Mouse (Mus musculus): ENCODE results near the gene 1500015O10Rik. TPM values are rescaled to one million over a fixed set of nuclear protein-coding genes. Genes with fewer than 3 reads are reported as not detected.

1500015O10Rik gene
- polyA plus RNA-seq (2015; fragmentation: Nextera tagmentation; extraction: Ambion mirVana), result 0.41 and 0.77 TPM in 2 replicates

DNA sequence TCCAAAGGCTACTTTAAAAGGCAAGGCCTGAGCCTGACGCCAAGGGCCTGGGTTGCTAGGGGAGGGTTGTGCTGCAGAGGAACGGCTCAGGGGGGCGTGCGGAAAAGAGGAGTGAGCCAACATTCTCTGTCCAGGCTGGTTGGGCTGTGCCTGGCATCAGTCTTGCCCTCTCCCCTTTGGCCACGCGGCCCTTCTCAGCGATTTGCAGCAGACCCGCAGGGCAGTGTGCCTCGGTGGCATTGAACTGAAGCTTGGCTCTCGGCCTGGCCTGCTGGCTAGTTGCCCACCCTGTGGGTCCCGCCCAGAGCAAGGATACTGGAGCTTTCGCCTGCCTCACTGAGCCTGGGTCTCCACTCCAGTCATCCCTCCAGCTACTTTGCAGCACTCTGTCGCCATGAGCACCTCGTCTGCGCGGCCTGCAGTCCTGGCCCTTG is at the start of gene 1500015O10Rik:
Gene 1500015O10Rik, plus strand, starts transcription at position 112 of the 434 bp plus-strand sequence.
- DNase-seq (no peak), ATAC-seq (ENCODE audit: low read depth) (no peak)
- Histone ChIP-seq H3K9ac (no peak within 1 kb of the TSS), H3K4me3 (replicated peaks) (no peak within 1 kb of the TSS), H3K36me3 (no peaks in the 10 kb centered on the region), H3K4me1 (replicated peaks) (no peaks in the 10 kb centered on the region), H3K27ac (no peak within 1 kb of the TSS), H3K27me3 (no peaks in the 10 kb centered on the region), H3K4me2 (no peak within 1 kb of the TSS), H3K9me3 (replicated peaks) (no peaks in the 10 kb centered on the region)
- WGBS (ENCODE audit: insufficient replicate concordance), result 57% methylated on average over 16 of the region's 16 CpGs

DNA sequence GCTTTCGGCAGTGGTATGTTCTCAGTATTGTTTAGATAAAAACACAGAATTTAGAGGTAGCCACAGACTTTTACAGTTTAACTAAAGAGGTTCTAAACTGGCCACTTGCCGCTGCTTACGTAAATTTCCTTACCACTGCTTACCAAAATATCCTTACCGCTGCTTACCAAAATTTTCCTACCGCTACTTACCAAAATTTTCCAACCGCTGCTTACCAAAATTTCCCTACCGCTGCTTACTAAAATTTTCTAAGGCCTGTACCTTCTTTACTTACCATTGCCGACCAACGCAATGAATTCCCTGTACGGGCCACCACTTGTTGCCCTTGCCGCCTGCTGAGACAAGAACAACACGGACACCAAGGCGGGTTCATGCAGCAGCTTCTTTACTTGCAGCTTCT is 40.4 kb upstream of the 1500015O10Rik start:
- no peak overlapping the region for H3K4me2 ChIP-seq

DNA sequence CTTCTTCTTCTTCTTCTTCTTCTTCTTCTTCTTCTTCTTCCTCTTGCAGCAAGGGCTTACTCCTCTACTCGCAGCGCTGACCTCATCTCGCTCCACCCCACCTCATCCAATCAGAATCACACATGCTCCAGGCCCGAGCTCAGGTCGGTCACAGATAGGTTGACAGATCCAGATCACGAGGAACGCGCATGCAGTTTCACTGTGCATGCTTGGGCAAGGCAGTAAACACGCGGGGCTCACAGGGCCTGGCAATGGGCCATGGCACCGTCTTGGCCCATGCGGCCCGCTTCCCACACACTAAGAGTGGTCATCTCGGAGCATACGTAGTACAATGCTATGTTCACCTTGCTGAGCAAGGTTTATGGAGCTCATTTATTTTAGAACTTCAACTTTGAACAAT is 39.9 kb upstream of the 1500015O10Rik start:
- no peak overlapping the region for H3K9ac ChIP-seq
- no peak for ATAC-seq (ENCODE audit: low read depth)
- no peak for DNase-seq
- H3K27me3 ChIP-seq, result no peaks in the 10 kb centered on the region
- H3K4me3 ChIP-seq (replicated peaks), result no peak overlapping the region
- 0 out of 2 replicates have a peak, but pooled peaks cover 6% of the 10 kb centered on the region for H3K9me3 ChIP-seq (replicated peaks)
- no peak overlapping the region for H3K27ac ChIP-seq
- no peaks in the 10 kb centered on the region for H3K4me1 ChIP-seq (replicated peaks)
- 88% methylated on average over 15 of the region's 15 CpGs for WGBS (ENCODE audit: insufficient replicate concordance)
- H3K4me2 ChIP-seq, result no peak overlapping the region
- H3K36me3 ChIP-seq, result no peaks in the 10 kb centered on the region

More for the DNA sequence above, 40.4 kb upstream of the 1500015O10Rik start:
- WGBS (ENCODE audit: insufficient replicate concordance), result 83% methylated on average over 13 of the region's 13 CpGs
- Histone ChIP-seq H3K4me3 (replicated peaks) (no peak overlapping the region), H3K4me1 (replicated peaks) (no peaks in the 10 kb centered on the region), H3K27me3 (no peaks in the 10 kb centered on the region), H3K9ac (no peak overlapping the region), H3K27ac (no peak overlapping the region), H3K9me3 (replicated peaks) (0 out of 2 replicates have a peak, but pooled peaks cover 6% of the 10 kb centered on the region), H3K36me3 (no peaks in the 10 kb centered on the region)
- ATAC-seq (ENCODE audit: low read depth), result no peak
- no peak for DNase-seq

DNA sequence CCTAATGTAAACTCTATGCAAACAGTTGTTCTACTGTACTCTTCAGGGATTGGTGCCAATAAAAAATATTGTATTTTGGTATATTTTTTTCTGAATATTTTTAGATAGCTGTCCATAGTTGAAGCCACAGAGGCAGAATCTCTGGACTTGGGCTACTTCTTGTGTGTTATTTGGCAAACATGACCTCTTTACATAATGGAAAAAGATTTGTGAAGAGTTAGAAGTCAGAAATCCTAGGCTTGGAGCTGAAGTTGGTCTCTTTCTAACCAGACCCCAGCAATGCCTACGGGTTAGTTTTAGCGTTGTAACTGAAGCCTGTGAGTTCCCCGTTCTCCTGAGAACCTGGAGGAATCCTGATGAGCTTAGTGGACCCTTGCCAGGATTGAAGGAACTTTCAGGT is 36.3 kb upstream of the 1500015O10Rik start:
- Histone ChIP-seq H3K27me3 (no peaks in the 10 kb centered on the region), H3K36me3 (no peaks in the 10 kb centered on the region), H3K4me2 (no peak overlapping the region), H3K27ac (no peak overlapping the region), H3K9me3 (replicated peaks) (no peaks in the 10 kb centered on the region), H3K9ac (no peak overlapping the region), H3K4me1 (replicated peaks) (no peaks in the 10 kb centered on the region), H3K4me3 (replicated peaks) (no peak overlapping the region)
- WGBS (ENCODE audit: insufficient replicate concordance), result 60% methylated on average over 3 of the region's 3 CpGs
- DNase-seq (no peak), ATAC-seq (ENCODE audit: low read depth) (no peak)

DNA sequence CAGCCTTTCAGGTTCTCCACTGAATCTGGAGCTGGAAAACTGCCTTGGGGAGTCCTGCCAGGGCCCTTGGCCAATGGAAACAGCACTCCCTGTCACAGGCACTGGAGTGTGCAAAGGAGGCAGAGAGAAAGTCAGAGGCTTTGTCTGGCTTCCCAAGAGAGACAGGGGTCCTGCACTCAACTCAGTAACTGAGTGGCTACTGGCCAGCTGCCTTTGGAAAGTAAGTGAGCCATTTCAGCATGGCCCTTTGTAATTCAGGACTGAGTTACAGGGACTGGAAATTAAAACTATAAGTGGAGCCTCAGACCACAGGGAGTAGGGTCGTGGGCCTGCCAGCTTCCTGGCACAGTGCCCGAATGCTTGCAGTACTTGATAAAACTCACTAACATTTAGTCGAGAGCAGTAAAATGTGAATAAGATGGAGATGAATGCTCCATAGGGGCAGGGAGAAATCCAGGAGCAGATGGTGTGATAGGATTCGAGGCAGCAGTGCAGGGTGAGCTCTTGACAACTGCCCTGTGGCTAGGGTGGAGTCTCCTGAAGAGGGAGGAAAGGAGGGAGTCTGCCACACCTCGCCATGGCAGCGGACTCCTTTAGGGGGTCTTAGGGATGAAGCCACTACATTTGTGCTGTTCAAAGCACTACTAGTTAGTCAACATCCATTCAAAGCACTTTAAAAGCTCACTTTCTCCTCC is 35.4 kb upstream of the 1500015O10Rik start:
- Histone ChIP-seq H3K4me1 (replicated peaks) (no peaks in the 10 kb centered on the region), H3K36me3 (no peaks in the 10 kb centered on the region), H3K9ac (no peak overlapping the region), H3K9me3 (replicated peaks) (no peaks in the 10 kb centered on the region), H3K27me3 (no peaks in the 10 kb centered on the region), H3K27ac (no peak overlapping the region; the same call in 1 of the 2 replicates), H3K4me3 (replicated peaks) (no peak overlapping the region), H3K4me2 (no peak overlapping the region)
- WGBS (ENCODE audit: insufficient replicate concordance), result 40% methylated on average over 6 of the region's 6 CpGs
- DNase-seq (no peak), ATAC-seq (ENCODE audit: low read depth) (no peak)

DNA sequence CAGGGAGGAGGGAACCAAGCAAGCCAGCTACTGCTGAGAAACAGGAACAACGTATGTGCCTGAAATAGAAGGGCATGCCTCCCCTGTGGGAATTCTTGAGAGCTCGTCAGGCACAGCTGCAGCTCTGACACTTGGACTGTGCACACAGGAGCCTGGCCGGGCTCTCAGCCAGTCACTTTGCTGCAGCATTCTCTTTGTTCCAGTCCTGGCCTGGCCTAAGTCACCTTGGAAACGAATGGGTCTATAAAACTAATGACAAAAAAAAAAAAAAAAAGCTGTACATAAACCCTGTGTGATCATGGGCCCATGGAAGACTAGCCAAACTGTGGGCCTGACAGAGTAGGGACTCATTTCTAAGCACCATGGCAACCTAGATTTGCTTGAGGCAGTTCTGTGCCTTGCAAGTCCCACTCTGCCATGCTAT is 31.8 kb upstream of the 1500015O10Rik start:
- Histone ChIP-seq H3K9ac (no peak overlapping the region), H3K4me3 (replicated peaks) (no peak overlapping the region), H3K36me3 (no peaks in the 10 kb centered on the region), H3K4me2 (no peak overlapping the region), H3K27ac (no peak overlapping the region), H3K9me3 (replicated peaks) (no peaks in the 10 kb centered on the region), H3K4me1 (replicated peaks) (no peaks in the 10 kb centered on the region), H3K27me3 (no peaks in the 10 kb centered on the region)
- DNase-seq (no peak), ATAC-seq (ENCODE audit: low read depth) (no peak)
- 31% methylated on average over 4 of the region's 4 CpGs for WGBS (ENCODE audit: insufficient replicate concordance)

DNA sequence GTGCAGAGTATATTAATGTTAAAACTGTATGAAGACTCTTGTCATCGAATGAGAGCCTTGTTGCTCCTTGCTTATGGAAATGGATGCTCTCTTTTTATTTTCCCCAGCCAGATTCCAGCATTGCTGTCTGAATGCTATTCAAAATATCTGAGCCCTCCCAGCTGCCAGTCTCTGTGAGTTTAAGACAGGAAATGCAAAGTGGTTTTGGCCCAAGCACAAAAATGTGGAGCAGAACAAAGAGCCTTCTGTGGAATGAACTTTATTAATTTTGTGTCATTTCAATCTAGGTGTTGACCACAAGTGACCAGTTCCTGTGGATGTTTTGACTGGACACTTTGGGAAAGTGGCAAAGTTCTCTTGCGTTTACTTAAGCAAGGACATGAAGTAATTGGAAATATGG is 15.6 kb upstream of the 1500015O10Rik start:
- no peaks in the 10 kb centered on the region for H3K4me1 ChIP-seq (replicated peaks)
- H3K27ac ChIP-seq, result no peak overlapping the region
- H3K4me2 ChIP-seq, result no peak overlapping the region
- no peaks in the 10 kb centered on the region for H3K9me3 ChIP-seq (replicated peaks)
- no peak for DNase-seq
- H3K9ac ChIP-seq, result no peak overlapping the region
- H3K4me3 ChIP-seq (replicated peaks), result no peak overlapping the region
- no peak for ATAC-seq (ENCODE audit: low read depth)
- H3K36me3 ChIP-seq, result no peaks in the 10 kb centered on the region
- H3K27me3 ChIP-seq, result no peaks in the 10 kb centered on the region
- 67% methylated on average over 2 of the region's 2 CpGs for WGBS (ENCODE audit: insufficient replicate concordance)

DNA sequence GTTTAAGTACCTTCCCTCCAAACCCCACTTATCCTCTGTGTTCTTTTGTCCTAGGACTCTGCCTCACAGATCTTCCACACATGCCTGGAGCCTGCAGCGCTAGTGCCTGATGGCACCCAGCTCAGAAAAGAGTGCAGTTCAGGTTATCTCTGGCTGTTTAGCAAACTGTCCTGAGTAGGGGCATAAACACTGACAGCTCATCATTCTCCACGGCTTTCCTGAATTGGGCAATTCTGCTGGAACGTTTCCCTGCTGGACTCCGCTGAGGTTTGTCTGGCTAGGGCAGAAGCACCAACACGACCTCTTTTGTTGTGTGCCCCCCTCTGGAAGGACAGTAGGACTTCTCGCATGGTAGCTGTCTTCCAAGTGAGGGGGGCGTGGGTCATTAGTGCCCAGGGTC is 12.4 kb upstream of the 1500015O10Rik start:
- WGBS (ENCODE audit: insufficient replicate concordance), result 55% methylated on average over 7 of the region's 7 CpGs
- Histone ChIP-seq H3K4me1 (replicated peaks) (no peaks in the 10 kb centered on the region), H3K27ac (no peak overlapping the region), H3K9ac (no peak overlapping the region), H3K27me3 (no peaks in the 10 kb centered on the region), H3K4me2 (no peak overlapping the region), H3K9me3 (replicated peaks) (no peaks in the 10 kb centered on the region), H3K4me3 (replicated peaks) (no peak overlapping the region), H3K36me3 (no peaks in the 10 kb centered on the region)
- DNase-seq (no peak), ATAC-seq (ENCODE audit: low read depth) (no peak)

DNA sequence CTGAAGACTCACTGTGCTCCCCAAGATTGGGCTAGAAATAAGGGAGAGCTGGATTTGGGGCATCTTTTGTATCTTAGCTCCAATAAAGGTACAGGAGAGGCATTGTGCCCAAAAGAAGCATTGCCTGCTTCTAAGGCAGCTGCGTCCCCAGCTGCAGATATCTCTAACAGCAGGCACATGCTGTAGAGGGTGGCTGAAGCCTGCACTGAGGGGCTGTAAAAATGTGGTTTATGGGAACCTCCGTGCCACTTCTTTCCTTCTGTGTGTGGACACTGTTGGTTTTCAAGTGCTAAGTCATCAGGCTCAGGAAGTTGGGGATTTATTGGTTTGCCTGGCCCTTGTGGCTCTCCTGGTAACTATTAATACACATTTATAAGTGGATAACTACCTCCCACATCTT is 11.6 kb upstream of the 1500015O10Rik start:
- H3K9me3 ChIP-seq (replicated peaks), result no peaks in the 10 kb centered on the region
- ATAC-seq (ENCODE audit: low read depth), result no peak
- no peak overlapping the region for H3K9ac ChIP-seq
- DNase-seq, result no peak
- H3K4me1 ChIP-seq (replicated peaks), result no peaks in the 10 kb centered on the region
- no peak overlapping the region for H3K4me3 ChIP-seq (replicated peaks)
- H3K4me2 ChIP-seq, result no peak overlapping the region
- no peaks in the 10 kb centered on the region for H3K27me3 ChIP-seq
- WGBS (ENCODE audit: insufficient replicate concordance), result 38% methylated on average over 2 of the region's 2 CpGs
- H3K36me3 ChIP-seq, result no peaks in the 10 kb centered on the region
- H3K27ac ChIP-seq, result no peak overlapping the region

DNA sequence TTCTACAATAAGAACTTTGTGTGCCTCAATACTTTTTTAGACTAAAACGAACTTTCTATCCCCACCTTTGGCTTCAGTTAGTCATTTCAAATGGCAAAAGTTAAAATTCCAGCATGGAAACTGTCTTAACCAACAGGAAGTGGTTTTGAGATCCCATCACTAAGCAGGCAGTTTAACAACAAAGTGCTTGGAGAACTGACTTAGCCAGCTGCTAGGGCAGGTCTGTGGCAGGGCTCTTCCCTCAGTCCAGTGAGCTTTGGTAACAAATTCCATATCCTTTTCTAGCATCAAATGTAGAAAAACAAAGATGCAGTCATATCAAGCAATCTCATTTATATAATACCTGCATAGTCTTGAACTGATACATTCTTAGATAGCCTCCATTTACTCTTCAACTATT is 7.9 kb upstream of the 1500015O10Rik start:
- H3K4me3 ChIP-seq (replicated peaks), result no peak overlapping the region
- no peaks in the 10 kb centered on the region for H3K4me1 ChIP-seq (replicated peaks)
- H3K27ac ChIP-seq, result no peak overlapping the region
- no peak for ATAC-seq (ENCODE audit: low read depth)
- no peak overlapping the region for H3K4me2 ChIP-seq
- WGBS (ENCODE audit: insufficient replicate concordance), result 23% methylated on average over 1 of the region's 1 CpGs
- no peak overlapping the region for H3K9ac ChIP-seq
- H3K27me3 ChIP-seq, result no peaks in the 10 kb centered on the region
- no peaks in the 10 kb centered on the region for H3K9me3 ChIP-seq (replicated peaks)
- no peak for DNase-seq
- H3K36me3 ChIP-seq, result no peaks in the 10 kb centered on the region

DNA sequence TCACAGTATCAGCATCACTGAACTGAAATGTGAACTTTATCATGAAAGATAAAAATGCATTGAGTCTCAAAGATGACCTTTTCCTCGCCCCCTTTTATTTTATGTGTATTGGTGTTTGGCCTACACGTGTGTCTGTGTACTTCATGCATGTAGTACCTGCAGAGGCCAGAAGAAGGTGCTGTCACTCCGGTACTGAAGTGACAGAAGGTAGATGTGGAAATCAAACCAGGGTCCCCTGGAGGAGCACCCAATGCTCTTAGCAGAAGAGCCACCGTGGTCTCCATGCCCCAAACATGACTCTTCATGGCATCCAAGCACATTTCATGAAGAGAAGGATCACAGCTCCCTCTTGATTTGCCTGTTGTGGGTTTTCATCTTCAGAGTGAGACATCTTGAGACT is 1.7 kb downstream of the 1500015O10Rik start:
- Histone ChIP-seq H3K4me1 (replicated peaks) (no peaks in the 10 kb centered on the region), H3K27ac (no peak overlapping the region), H3K27me3 (no peaks in the 10 kb centered on the region), H3K9ac (no peak overlapping the region), H3K4me2 (no peak overlapping the region), H3K4me3 (replicated peaks) (no peak overlapping the region), H3K36me3 (no peaks in the 10 kb centered on the region), H3K9me3 (replicated peaks) (no peaks in the 10 kb centered on the region)
- ATAC-seq (ENCODE audit: low read depth), result no peak
- 64% methylated on average over 4 of the region's 4 CpGs for WGBS (ENCODE audit: insufficient replicate concordance)
- DNase-seq, result no peak

DNA sequence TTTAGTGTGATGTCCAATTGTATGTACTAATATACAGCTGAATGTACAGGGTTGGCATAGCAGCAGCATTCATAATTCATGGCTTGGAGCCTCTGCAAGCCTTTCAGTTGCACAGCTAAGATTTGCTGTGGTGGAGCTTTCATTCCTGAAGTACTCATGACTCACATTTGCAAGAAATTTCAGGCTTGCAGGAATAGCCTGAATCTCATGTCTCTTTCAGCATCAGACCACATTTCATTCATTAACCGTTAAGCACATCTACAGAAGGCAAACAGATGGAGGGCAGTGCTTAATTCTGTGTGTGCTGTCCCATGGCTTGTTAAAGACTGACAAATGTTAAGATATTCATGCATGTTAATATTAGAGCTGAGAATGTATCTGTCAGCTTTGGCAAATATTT is 2.3 kb downstream of the 1500015O10Rik start:
- no peak overlapping the region for H3K27ac ChIP-seq
- ATAC-seq (ENCODE audit: low read depth) (no peak), DNase-seq (no peak)
- no peaks in the 10 kb centered on the region for H3K36me3 ChIP-seq
- no peak overlapping the region for H3K9ac ChIP-seq
- WGBS (ENCODE audit: insufficient replicate concordance), result 74% methylated on average over 1 of the region's 1 CpGs
- no peaks in the 10 kb centered on the region for H3K9me3 ChIP-seq (replicated peaks)
- H3K27me3 ChIP-seq, result no peaks in the 10 kb centered on the region
- H3K4me1 ChIP-seq (replicated peaks), result no peaks in the 10 kb centered on the region
- H3K4me2 ChIP-seq, result no peak overlapping the region
- no peak overlapping the region for H3K4me3 ChIP-seq (replicated peaks)

Measured in liver, embryonic 13.5 days (tissue).